Mouse (Mus musculus) midbrain, embryonic 14.5 days (tissue): ENCODE data around the gene Fam205c. TPM values are rescaled to one million over a fixed set of nuclear protein-coding genes. Genes with fewer than 3 reads are reported as not detected.
"Not testable (repeated sequence)": the region's sequence is repeated elsewhere in the genome, so short reads cannot be mapped to it uniquely, and the experiment has no call there.

Source experiments
- ATAC-seq: fragments of 200-750 bp; cut with Nextera tagmentation; 2 replicates; pipeline ENCODE4 v1.8.0; 2017; ENCODE audit warnings: moderate number of reproducible peaks, moderate library complexity; ENCODE audit not compliant: low FRiP score, low TSS enrichment
- DNase-seq: peaks from one replicate; pipeline ENCODE4 v3.0.0-alpha.2; 2015
- H3K27ac ChIP-seq: fragments of 300-500 bp; sonication (generic); replicated peaks from 2 replicates; pipeline ENCODE4 v1.5.1; 2014; ENCODE audit warnings: mild to moderate bottlenecking, low read depth, low read length, moderate library complexity
- H3K27me3 ChIP-seq: fragments of 300-500 bp; sonication (generic); 2 replicates; pipeline ENCODE4 v1.6.1; 2014; ENCODE audit warnings: low read length, control low read depth, mixed read lengths; ENCODE audit not compliant: control insufficient read depth, insufficient read depth
- H3K36me3 ChIP-seq: fragments of 300-500 bp; sonication (generic); 2 replicates; pipeline ENCODE4 v1.6.1; 2014; ENCODE audit warnings: low read length, control low read depth; ENCODE audit not compliant: control insufficient read depth, insufficient read depth
- H3K4me1 ChIP-seq: fragments of 300-500 bp; sonication (generic); 2 replicates; pipeline ENCODE4 v1.6.1; 2014; ENCODE audit warnings: mild to moderate bottlenecking, antibody characterized with exemption, low read length, control low read depth; ENCODE audit not compliant: control insufficient read depth, insufficient read depth
- H3K4me2 ChIP-seq: fragments of 300-500 bp; sonication (generic); 2 replicates; pipeline ENCODE4 v1.6.1; 2014; ENCODE audit warnings: mild to moderate bottlenecking, low read length, moderate library complexity
- H3K4me3 ChIP-seq: fragments of 300-500 bp; sonication (generic); replicated peaks from 2 replicates; pipeline ENCODE4 v1.5.1; 2014; ENCODE audit warnings: low read depth, low read length
- H3K9ac ChIP-seq: fragments of 300-500 bp; sonication (generic); replicated peaks from 2 replicates; pipeline ENCODE4 v1.6.1; 2014; ENCODE audit warnings: mild to moderate bottlenecking, low read length, moderate library complexity
- H3K9me3 ChIP-seq: fragments of 300-500 bp; sonication (generic); 2 replicates; pipeline ENCODE4 v1.6.1; 2016; ENCODE audit warnings: low read length, control low read depth, mixed read lengths; ENCODE audit not compliant: control insufficient read depth
- WGBS: fragments of 180-500 bp; shearing (Covaris S2); extraction: QIAGEN DNeasy Blood & Tissue Kit; methylation state at CpG from one replicate; pipeline ENCODE4 v1.1.7; 2014; 5-methylcytosine and 5-hydroxymethylcytosine counted together
- polyA plus RNA-seq: library from polyadenylated mRNA; unstranded; fragments of >200 nt; fragmentation: Nextera tagmentation; extraction: Ambion mirVana; gene quantifications from 2 replicates; pipeline ENCODE4 v1.2.1, GENCODE M21; 2014

The Fam205c gene
- polyA plus RNA-seq, 1 experiment from 2014 or later: 2.0 TPM

- DNase-seq (no peak), ATAC-seq (no peak)
- Histone ChIP-seq H3K27ac (no peak overlapping the region), H3K27me3 (no peaks in the 10 kb centered on the region), H3K4me3 (no peak overlapping the region), H3K36me3 (no peaks in the 10 kb centered on the region), H3K4me1 (no peaks in the 10 kb centered on the region), H3K9ac (no peak overlapping the region), H3K4me2 (no peak overlapping the region), H3K9me3 (no peaks in the 10 kb centered on the region)
- 98% methylated on average over 7 of the region's 7 CpGs for WGBS
These were observed 1.9 kb downstream of the Fam205c start for GRCm38 (mm10) chr4:42872151-42872550.

- H3K36me3 ChIP-seq: no peaks in the 10 kb centered on the region
- no peak overlapping the region for H3K9ac ChIP-seq
- H3K27ac ChIP-seq: no peak overlapping the region
- DNase-seq (no peak), ATAC-seq (no peak)
- no peak overlapping the region for H3K4me2 ChIP-seq
- H3K4me3 ChIP-seq: no peak overlapping the region
- H3K9me3 ChIP-seq: no peaks in the 10 kb centered on the region
- no peaks in the 10 kb centered on the region for H3K27me3 ChIP-seq
- WGBS: 87% methylated on average over 5 of the region's 5 CpGs
- no peaks in the 10 kb centered on the region for H3K4me1 ChIP-seq
These were observed 3.3 kb downstream of the Fam205c start for GRCm38 (mm10) chr4:42870748-42871147.

GRCm38 (mm10) chr4:42868193-42868592 is 5.8 kb downstream of the Fam205c start:
- Histone ChIP-seq H3K36me3 (no peaks in the 10 kb centered on the region), H3K27me3 (no peaks in the 10 kb centered on the region), H3K4me3 (no peak overlapping the region), H3K4me1 (no peaks in the 10 kb centered on the region), H3K9ac (no peak overlapping the region), H3K27ac (no peak overlapping the region), H3K9me3 (no peaks in the 10 kb centered on the region), H3K4me2 (no peak overlapping the region)
- DNase-seq: no peak
- 87% methylated on average over 5 of the region's 5 CpGs for whole genome bisulfite sequencing
- no peak for ATAC-seq

- no peak overlapping the region for H3K27ac ChIP-seq
- no peak overlapping the region for H3K4me2 ChIP-seq
- no peaks in the 10 kb centered on the region for H3K4me1 ChIP-seq
- DNase-seq: no peak
- H3K27me3 ChIP-seq: no peaks in the 10 kb centered on the region
- H3K36me3 ChIP-seq: no peaks in the 10 kb centered on the region
- H3K4me3 ChIP-seq: no peak overlapping the region
- H3K9me3 ChIP-seq: no peaks in the 10 kb centered on the region
- H3K9ac ChIP-seq: no peak overlapping the region
- no peak for ATAC-seq
- WGBS: 85% methylated on average over 3 of the region's 3 CpGs
These were observed 6.6 kb downstream of the Fam205c start for GRCm38 (mm10) chr4:42867390-42867789.

DNA sequence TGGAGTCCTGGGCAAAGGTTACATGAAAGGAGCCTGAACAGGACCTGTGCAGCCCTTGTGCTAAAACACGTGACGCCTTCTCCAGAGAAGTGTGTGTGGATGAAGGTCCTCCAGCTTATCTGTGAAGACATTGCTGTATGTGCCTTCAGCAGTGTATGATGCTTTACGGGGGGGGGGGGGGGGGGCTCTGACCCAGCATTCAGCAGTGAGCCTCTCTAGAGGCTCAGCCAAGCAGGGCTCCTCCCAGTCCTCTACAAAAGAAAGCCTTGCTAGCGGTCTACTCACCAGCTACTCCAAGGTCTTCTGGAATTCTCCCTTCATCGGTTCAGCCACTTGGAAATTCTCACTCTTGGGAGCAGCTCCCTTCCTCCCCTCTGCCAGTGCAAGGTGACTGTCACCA is 10.5 kb downstream of the Fam205c start:
- not testable (repeated sequence) for H3K27ac ChIP-seq, H3K4me1 ChIP-seq, DNase-seq, H3K9ac ChIP-seq, H3K4me2 ChIP-seq, H3K4me3 ChIP-seq, ATAC-seq, H3K36me3 ChIP-seq, H3K27me3 ChIP-seq, H3K9me3 ChIP-seq
- 90% methylated on average over 5 of the region's 5 CpGs for WGBS

DNA sequence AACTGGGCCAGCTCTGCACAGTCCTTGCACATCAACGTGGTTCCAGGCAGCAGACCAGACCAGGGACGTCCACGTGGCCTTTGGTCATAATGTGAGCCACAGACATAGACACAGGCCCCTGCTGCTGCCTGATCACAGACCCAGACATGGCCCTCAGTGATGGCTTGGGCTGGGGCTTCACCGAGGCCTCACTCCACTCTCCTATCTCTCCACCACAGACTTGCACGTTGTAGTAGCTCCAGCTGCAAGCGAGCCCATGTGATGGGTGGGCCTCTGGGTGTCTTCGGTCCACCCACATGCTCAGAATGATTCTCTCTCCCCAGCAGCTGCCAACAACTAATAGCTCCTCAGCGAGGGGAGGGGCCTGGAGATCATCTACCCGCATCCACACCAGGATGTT is 13.6 kb downstream of the Fam205c start:
- H3K27me3 ChIP-seq, H3K4me3 ChIP-seq, H3K9ac ChIP-seq, H3K4me2 ChIP-seq, ATAC-seq, H3K36me3 ChIP-seq, DNase-seq, H3K4me1 ChIP-seq, H3K27ac ChIP-seq, H3K9me3 ChIP-seq: not testable (repeated sequence)
- 91% methylated on average over 9 of the region's 9 CpGs for WGBS

DNA sequence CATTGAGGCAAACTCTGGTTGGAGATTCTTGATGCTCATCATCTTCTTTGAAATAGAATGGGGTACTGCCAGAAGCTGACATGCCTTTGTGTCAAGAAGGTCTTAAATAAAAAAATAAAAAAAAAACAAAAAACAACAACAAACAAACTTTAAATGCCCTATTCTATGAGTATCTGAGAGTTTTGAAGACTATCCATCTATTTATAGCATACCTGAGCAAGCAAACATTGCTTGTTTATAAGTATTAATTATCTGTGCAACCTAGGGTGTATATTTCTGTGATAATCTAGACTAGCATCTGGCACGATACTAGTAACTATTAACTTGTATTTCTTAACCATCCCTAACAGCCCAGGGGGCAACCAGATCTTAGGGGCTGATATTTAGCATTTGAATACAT is 17.4 kb downstream of the Fam205c start, which contains the start of gene Gm12394:
Gene Gm12394 (minus strand): TSS at position 101 of the 400 bp plus-strand sequence.
- whole genome bisulfite sequencing: 82% methylated on average over 1 of the region's 1 CpGs
- H3K27ac ChIP-seq, H3K9ac ChIP-seq, H3K4me2 ChIP-seq, ATAC-seq, H3K4me3 ChIP-seq, H3K36me3 ChIP-seq, H3K27me3 ChIP-seq, DNase-seq, H3K4me1 ChIP-seq, H3K9me3 ChIP-seq: not testable (repeated sequence)

GRCm38 (mm10) chr4:42853788-42854187 is 20.2 kb downstream of the Fam205c start, which contains the start of gene Fam205a1:
Gene Fam205a1, minus strand, starts transcription at chr4:42853888.
- H3K4me2 ChIP-seq, ATAC-seq, H3K36me3 ChIP-seq, H3K9me3 ChIP-seq, H3K27me3 ChIP-seq, H3K4me3 ChIP-seq, H3K9ac ChIP-seq, H3K4me1 ChIP-seq, DNase-seq, H3K27ac ChIP-seq: not testable (repeated sequence)
- WGBS: 82% methylated on average over 1 of the region's 1 CpGs
